Mouse (Mus musculus): ENCODE data around the gene Usp43. TPM values are rescaled to one million over a fixed set of nuclear protein-coding genes. Genes with fewer than 3 reads are reported as not detected.

The Usp43 gene
- polyA plus RNA-seq, 1 experiment from 2014 or later = 0.88 TPM

DNA sequence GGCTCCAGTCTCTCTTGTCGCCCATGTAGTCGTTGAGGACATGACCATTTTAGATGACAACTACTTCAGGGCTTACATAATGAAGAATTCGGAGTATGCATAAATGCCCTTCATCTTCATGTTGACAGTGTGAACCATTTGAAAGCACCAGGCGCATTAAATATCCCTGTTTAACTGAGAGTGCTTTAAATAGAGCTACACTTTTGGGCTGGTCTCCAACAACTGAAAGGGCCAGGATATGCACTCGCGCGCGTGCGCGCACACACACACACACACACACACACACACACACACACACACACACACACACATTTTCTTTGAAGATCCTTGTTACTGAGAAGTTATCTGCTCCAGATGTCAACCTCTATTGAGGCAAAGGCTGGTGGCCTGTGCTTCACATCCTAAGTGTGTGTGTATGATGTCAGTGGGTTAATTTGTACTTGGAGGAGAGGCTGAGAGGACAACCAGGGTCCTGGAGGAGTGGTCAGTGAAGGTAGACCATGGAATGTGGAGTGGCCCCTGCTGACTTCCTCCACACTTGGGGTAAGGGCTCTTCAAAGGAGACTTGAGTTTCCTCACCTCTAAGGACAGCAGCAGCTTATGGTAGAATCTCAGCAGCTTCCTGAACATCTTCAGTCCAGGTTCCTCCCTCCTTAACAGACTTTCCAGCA, 86.4 kb downstream of the Usp43 start:
- Histone ChIP-seq H3K27ac (ENCODE audit: low read length) (peak overlapping the region; percentile 84), H3K4me2 (ENCODE audit: low read depth, low read length) (peak overlapping the region; percentile 40; the same call in 1 of the 2 replicates)

DNA sequence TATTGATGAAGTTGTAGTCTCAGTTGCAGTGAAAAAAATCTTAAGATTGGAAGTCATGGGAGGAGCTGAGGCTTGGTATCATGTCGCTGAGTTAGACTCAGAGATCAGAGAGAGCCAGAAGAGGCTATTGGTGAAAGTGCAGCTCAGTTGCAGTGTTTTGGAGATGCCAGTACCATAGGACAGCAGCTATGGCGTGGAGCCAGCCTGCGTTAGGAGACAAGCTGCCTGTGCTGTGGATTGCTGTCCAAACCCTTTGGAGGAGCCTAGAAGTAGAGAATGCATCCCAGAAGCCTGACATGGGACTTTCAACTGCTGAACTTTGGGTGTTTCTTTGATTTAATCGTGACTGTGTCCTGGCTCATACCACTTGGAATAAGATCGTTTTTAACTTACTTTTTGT, 90.1 kb downstream of the Usp43 start:
- H3K27me3 ChIP-seq (ENCODE audit: control insufficient read depth, insufficient read depth, low read length) = no peaks in the 10 kb centered on the region
- H3K36me3 ChIP-seq (ENCODE audit: control insufficient read depth, insufficient read depth) = no peaks in the 10 kb centered on the region
- H3K4me3 ChIP-seq (ENCODE audit: low read length) = no peak overlapping the region
- ATAC-seq (replicated peaks; ENCODE audit: extremely low read depth, insufficient read depth, low FRiP score) = no peak
- whole genome bisulfite sequencing = 58% methylated on average over 5 of the region's 5 CpGs
- H3K9ac ChIP-seq (ENCODE audit: low read length) = no peak overlapping the region
- no peak overlapping the region for H3K27ac ChIP-seq (ENCODE audit: low read length)
- no peak overlapping the region for H3K4me2 ChIP-seq (ENCODE audit: low read depth, low read length)
- peaks cover 11% of the 10 kb centered on the region for H3K4me1 ChIP-seq (ENCODE audit: control insufficient read depth, insufficient read depth, low read length)
- H3K9me3 ChIP-seq (replicated peaks; ENCODE audit: control insufficient read depth, low read length) = no peaks in the 10 kb centered on the region

More for the DNA sequence above, 86.4 kb downstream of the Usp43 start:
- Histone ChIP-seq H3K36me3 (ENCODE audit: control insufficient read depth, insufficient read depth) (no peaks in the 10 kb centered on the region), H3K9ac (ENCODE audit: low read length) (no peak overlapping the region), H3K4me1 (ENCODE audit: control insufficient read depth, insufficient read depth, low read length) (peaks cover 6% of the 10 kb centered on the region), H3K4me3 (ENCODE audit: low read length) (no peak overlapping the region), H3K9me3 (replicated peaks; ENCODE audit: control insufficient read depth, low read length) (no peaks in the 10 kb centered on the region), H3K27me3 (ENCODE audit: control insufficient read depth, insufficient read depth, low read length) (no peaks in the 10 kb centered on the region)
- peak; percentile 79 for ATAC-seq (replicated peaks; ENCODE audit: extremely low read depth, insufficient read depth, low FRiP score)
- 35% methylated on average over 10 of the region's 10 CpGs for WGBS

DNA sequence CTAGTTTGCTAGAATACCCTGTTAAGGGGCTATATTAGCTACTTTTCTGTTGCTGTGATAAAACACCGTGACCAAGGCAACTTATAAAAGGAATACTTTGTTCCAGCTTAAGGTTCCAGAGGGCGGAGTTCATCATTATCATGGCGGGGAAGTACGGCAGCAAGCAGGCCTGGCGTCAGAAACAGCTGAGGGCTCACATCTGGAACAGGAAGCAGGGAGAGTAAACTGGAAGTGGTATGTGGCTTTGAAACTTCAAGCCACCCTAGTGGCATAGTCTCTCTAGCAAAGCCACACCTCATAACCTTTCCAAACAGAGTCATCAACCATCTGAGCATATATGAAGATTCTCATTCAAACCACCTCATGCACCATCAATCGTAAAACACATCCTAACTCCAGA, 92.4 kb downstream of the Usp43 start:
- Histone ChIP-seq H3K4me1 (ENCODE audit: control insufficient read depth, insufficient read depth, low read length) (peaks cover 8% of the 10 kb centered on the region; the same call in 1 of the 2 replicates), H3K27me3 (ENCODE audit: control insufficient read depth, insufficient read depth, low read length) (no peaks in the 10 kb centered on the region), H3K27ac (ENCODE audit: low read length) (no peak overlapping the region), H3K4me2 (ENCODE audit: low read depth, low read length) (no peak overlapping the region), H3K9ac (ENCODE audit: low read length) (no peak overlapping the region), H3K36me3 (ENCODE audit: control insufficient read depth, insufficient read depth) (no peaks in the 10 kb centered on the region), H3K9me3 (replicated peaks; ENCODE audit: control insufficient read depth, low read length) (no peaks in the 10 kb centered on the region), H3K4me3 (ENCODE audit: low read length) (no peak overlapping the region)
- WGBS = 70% methylated on average over 6 of the region's 6 CpGs
- no peak for ATAC-seq (replicated peaks; ENCODE audit: extremely low read depth, insufficient read depth, low FRiP score)

DNA sequence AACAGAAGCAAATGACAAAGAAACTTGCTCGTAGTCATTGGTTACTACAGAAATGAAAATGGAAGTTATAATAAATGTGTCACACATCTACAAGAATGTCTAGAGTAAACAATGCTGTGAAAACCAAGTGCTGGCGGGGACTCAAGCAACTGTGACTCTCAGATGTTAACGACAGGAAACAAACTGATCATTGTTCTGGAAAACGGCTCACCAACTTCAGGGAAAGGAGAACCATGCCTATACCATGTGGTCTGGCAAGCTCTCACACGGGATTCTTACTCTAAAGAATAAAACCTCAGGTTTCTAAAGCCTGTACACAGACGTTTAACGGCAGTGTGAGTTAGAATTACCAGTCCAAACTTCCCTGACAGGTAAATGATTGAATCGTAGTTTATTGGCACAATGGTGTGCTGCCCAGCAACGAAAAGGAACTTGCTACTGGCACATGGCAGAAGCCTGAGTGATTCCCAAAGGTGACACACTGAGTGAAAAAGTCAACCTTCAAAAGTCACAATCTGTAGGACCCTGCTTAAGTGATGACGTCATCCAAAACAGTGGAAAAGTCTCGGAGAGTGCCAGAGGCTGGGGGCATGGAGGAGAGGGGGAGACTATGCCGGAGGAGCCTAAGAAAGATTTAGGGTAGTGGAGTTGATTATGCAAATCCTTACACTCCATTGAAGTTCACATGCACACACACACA, 93.4 kb downstream of the Usp43 start:
- H3K27ac ChIP-seq (ENCODE audit: low read length) = no peak overlapping the region
- H3K36me3 ChIP-seq (ENCODE audit: control insufficient read depth, insufficient read depth) = no peaks in the 10 kb centered on the region
- no peak for ATAC-seq (replicated peaks; ENCODE audit: extremely low read depth, insufficient read depth, low FRiP score)
- H3K27me3 ChIP-seq (ENCODE audit: control insufficient read depth, insufficient read depth, low read length) = no peaks in the 10 kb centered on the region
- no peak overlapping the region for H3K9ac ChIP-seq (ENCODE audit: low read length)
- H3K4me3 ChIP-seq (ENCODE audit: low read length) = no peak overlapping the region
- 41% methylated on average over 12 of the region's 12 CpGs for WGBS
- H3K4me2 ChIP-seq (ENCODE audit: low read depth, low read length) = no peak overlapping the region
- H3K9me3 ChIP-seq (replicated peaks; ENCODE audit: control insufficient read depth, low read length) = no peaks in the 10 kb centered on the region
- peaks cover 8% of the 10 kb centered on the region; the same call in 1 of the 2 replicates for H3K4me1 ChIP-seq (ENCODE audit: control insufficient read depth, insufficient read depth, low read length)

DNA sequence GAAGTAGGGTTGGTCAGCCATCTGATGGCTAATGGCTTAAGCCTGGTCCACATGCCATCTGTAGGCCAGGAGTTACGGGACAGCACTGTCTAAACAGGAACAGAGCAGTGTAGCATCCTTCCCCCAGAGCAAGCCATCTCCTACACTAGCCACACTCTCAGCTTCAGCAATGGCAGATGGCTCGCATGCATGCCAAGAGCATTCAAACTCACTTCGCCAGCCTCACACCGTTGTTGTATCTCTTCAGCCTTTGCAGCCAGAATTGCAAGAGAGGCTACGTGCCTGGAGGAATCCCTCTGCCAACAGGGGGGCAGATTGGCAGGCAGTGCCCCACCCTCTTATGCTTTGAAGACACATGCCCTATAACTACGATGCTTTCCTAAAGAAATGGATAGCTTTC, 100.4 kb downstream of the Usp43 start:
- Histone ChIP-seq H3K27me3 (ENCODE audit: control insufficient read depth, insufficient read depth, low read length) (no peaks in the 10 kb centered on the region), H3K9ac (ENCODE audit: low read length) (no peak overlapping the region), H3K9me3 (replicated peaks; ENCODE audit: control insufficient read depth, low read length) (no peaks in the 10 kb centered on the region), H3K27ac (ENCODE audit: low read length) (no peak overlapping the region), H3K4me2 (ENCODE audit: low read depth, low read length) (no peak overlapping the region), H3K4me3 (ENCODE audit: low read length) (no peak overlapping the region), H3K36me3 (ENCODE audit: control insufficient read depth, insufficient read depth) (no peaks in the 10 kb centered on the region), H3K4me1 (ENCODE audit: control insufficient read depth, insufficient read depth, low read length) (peaks cover 5% of the 10 kb centered on the region; the same call in 1 of the 2 replicates)
- ATAC-seq (replicated peaks; ENCODE audit: extremely low read depth, insufficient read depth, low FRiP score) = no peak
- 83% methylated on average over 6 of the region's 6 CpGs for WGBS

DNA sequence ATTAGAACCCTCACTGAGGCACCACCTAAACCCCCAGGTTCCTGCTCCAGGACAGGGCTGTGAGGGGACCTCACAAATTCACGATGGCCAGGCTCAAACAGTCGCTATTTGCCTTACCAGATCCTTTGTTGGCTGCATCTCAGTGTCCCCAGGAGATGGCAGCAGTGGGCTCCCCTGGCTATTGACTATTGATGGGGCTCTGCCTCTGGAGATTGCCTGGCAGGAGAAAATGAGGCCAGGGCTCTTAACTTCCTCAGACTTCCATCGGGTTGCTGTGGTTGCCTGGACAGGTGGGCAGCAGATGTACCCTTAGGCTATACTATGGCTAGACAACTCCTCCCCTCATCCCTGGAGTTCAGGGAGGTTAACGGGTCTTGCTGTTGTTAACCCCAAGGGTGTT, 101.7 kb downstream of the Usp43 start:
- Histone ChIP-seq H3K9ac (ENCODE audit: low read length) (no peak overlapping the region), H3K4me3 (ENCODE audit: low read length) (no peak overlapping the region), H3K4me1 (ENCODE audit: control insufficient read depth, insufficient read depth, low read length) (0 out of 2 replicates have a peak, but pooled peaks cover 3% of the 10 kb centered on the region), H3K9me3 (replicated peaks; ENCODE audit: control insufficient read depth, low read length) (no peaks in the 10 kb centered on the region), H3K36me3 (ENCODE audit: control insufficient read depth, insufficient read depth) (no peaks in the 10 kb centered on the region), H3K27ac (ENCODE audit: low read length) (no peak overlapping the region), H3K4me2 (ENCODE audit: low read depth, low read length) (no peak overlapping the region), H3K27me3 (ENCODE audit: control insufficient read depth, insufficient read depth, low read length) (no peaks in the 10 kb centered on the region)
- WGBS = 28% methylated on average over 4 of the region's 4 CpGs
- ATAC-seq (replicated peaks; ENCODE audit: extremely low read depth, insufficient read depth, low FRiP score) = 0 out of 2 replicates have a peak, but pooled peaks have one; percentile 28

DNA sequence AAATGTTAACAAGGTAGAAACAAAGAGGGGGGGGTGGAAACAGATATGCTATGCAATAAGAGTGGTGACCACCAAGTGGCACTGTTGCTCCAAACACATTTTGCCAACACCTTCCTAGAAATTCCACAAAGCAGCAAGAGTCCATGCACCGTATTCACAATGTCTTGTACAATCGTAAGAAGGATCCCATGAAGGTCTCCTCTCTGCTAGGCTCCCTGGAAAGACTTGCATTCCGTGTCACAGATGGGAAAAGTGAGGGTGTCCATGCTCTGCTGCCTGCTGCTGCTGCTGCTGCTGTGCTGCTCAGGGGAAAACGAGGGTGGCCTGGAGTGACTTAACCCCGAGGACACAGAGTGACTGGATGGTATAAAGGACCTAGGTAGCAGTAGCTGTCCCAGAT, 102.3 kb downstream of the Usp43 start:
- WGBS = 6% methylated on average over 5 of the region's 5 CpGs
- ATAC-seq (replicated peaks; ENCODE audit: extremely low read depth, insufficient read depth, low FRiP score) = no peak; the same call in 1 of the 2 replicates
- Histone ChIP-seq H3K9ac (ENCODE audit: low read length) (peak overlapping the region; percentile 49), H3K4me3 (ENCODE audit: low read length) (peak overlapping the region; percentile 23; the same call in 1 of the 2 replicates), H3K27me3 (ENCODE audit: control insufficient read depth, insufficient read depth, low read length) (no peaks in the 10 kb centered on the region), H3K4me2 (ENCODE audit: low read depth, low read length) (peak overlapping the region; percentile 61), H3K4me1 (ENCODE audit: control insufficient read depth, insufficient read depth, low read length) (0 out of 2 replicates have a peak, but pooled peaks cover 3% of the 10 kb centered on the region), H3K27ac (ENCODE audit: low read length) (no peak overlapping the region), H3K9me3 (replicated peaks; ENCODE audit: control insufficient read depth, low read length) (no peaks in the 10 kb centered on the region), H3K36me3 (ENCODE audit: control insufficient read depth, insufficient read depth) (no peaks in the 10 kb centered on the region)

DNA sequence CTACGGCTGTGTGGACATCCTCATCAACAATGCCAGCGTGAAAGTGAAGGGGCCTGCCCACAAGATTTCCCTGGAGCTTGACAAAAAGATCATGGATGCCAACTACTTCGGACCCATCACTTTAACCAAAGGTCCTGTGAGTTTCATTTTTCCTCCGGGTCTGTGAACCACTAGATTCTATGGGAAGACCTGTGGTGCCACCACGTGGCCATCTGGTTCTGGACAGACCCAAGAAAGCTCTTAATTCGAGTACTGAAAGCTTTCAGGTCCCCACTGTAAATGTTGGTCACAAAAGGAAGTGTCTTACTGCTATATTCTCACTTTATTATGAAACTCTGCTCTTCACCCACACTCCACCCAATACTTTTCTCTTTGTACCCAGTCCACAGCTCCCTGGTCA, 110.4 kb downstream of the Usp43 start:
- 72% methylated on average over 6 of the region's 6 CpGs for WGBS
- H3K36me3 ChIP-seq (ENCODE audit: control insufficient read depth, insufficient read depth) = no peaks in the 10 kb centered on the region
- no peak for ATAC-seq (replicated peaks; ENCODE audit: extremely low read depth, insufficient read depth, low FRiP score)

DNA sequence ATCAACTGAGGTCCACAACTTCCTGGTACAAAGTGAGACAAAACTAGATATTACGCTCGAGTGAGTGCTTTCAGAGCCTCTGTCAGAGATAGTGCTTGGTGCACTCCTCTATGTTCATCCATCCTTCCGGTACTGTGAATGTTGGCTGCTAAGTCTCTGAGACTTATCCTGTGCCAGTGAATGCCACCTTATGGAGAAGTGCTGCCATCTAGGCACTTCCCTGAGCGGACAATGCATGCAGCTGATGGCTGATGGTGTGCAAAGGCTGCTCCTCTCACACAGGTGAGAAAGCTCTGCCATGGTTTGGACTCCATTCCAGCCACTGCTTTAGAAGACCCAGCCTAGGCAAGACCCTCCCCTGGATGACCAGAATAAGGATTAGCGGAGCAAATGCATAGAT, 113.9 kb downstream of the Usp43 start:
- H3K36me3 ChIP-seq (ENCODE audit: control insufficient read depth, insufficient read depth) = no peaks in the 10 kb centered on the region
- H3K27ac ChIP-seq (ENCODE audit: low read length) = no peak overlapping the region
- peaks cover 4% of the 10 kb centered on the region; the same call in 1 of the 2 replicates for H3K4me1 ChIP-seq (ENCODE audit: control insufficient read depth, insufficient read depth, low read length)
- H3K4me2 ChIP-seq (ENCODE audit: low read depth, low read length) = no peak overlapping the region
- 68% methylated on average over 5 of the region's 5 CpGs for WGBS
- no peak; the same call in 1 of the 2 replicates for ATAC-seq (replicated peaks; ENCODE audit: extremely low read depth, insufficient read depth, low FRiP score)
- no peak overlapping the region for H3K4me3 ChIP-seq (ENCODE audit: low read length)
- H3K9me3 ChIP-seq (replicated peaks; ENCODE audit: control insufficient read depth, low read length) = no peaks in the 10 kb centered on the region
- H3K9ac ChIP-seq (ENCODE audit: low read length) = no peak overlapping the region
- H3K27me3 ChIP-seq (ENCODE audit: control insufficient read depth, insufficient read depth, low read length) = no peaks in the 10 kb centered on the region

More for the DNA sequence above, 110.4 kb downstream of the Usp43 start:
- no peaks in the 10 kb centered on the region for H3K9me3 ChIP-seq (replicated peaks; ENCODE audit: control insufficient read depth, low read length)
- H3K27me3 ChIP-seq (ENCODE audit: control insufficient read depth, insufficient read depth, low read length) = no peaks in the 10 kb centered on the region
- H3K4me1 ChIP-seq (ENCODE audit: control insufficient read depth, insufficient read depth, low read length) = peaks cover 4% of the 10 kb centered on the region; the same call in 1 of the 2 replicates
- H3K4me2 ChIP-seq (ENCODE audit: low read depth, low read length) = no peak overlapping the region
- no peak overlapping the region for H3K27ac ChIP-seq (ENCODE audit: low read length)
- no peak overlapping the region for H3K9ac ChIP-seq (ENCODE audit: low read length)
- no peak overlapping the region for H3K4me3 ChIP-seq (ENCODE audit: low read length)
